Mouse (Mus musculus) small intestine, adult 2 months (tissue): ENCODE results near the gene Map7.
A peak's percentile ranks its signal among the peaks of the same experiment; 100 is the strongest.

Experiments used
- CTCF ChIP-seq: fragments of 200-500 bp; IDR thresholded peaks from 2 replicates; pipeline ENCODE4 v1.5.1; 2012; ENCODE audit warnings: low read depth, mild to moderate bottlenecking, control low read depth, inconsistent platforms, low read length, moderate library complexity, mixed read lengths; ENCODE audit not compliant: insufficient replicate concordance, insufficient read length; ENCODE audit errors: extremely low read depth
- POLR2A ChIP-seq: fragments of 200-500 bp; IDR thresholded peaks from 2 replicates; pipeline ENCODE4 v1.6.1; 2012; ENCODE audit warnings: low read depth, mild to moderate bottlenecking, control low read depth, inconsistent platforms, low read length, moderate library complexity

- TF ChIP-seq CTCF (no peak), POLR2A (peak; percentile 34; the same call in 1 of the 2 replicates)
Measured at GRCm38 (mm10) chr10:20186800-20187273, 38.6 kb downstream of the Map7 start.
